Mouse (Mus musculus) forebrain, embryonic 10.5 days (tissue): ENCODE results near the gene Pawr. TPM values are rescaled to one million over a fixed set of nuclear protein-coding genes. Genes with fewer than 3 reads are reported as not detected.

Experiments used
- DNase-seq: peaks from one replicate; pipeline ENCODE4 v3.0.0-alpha.2; 2017; ENCODE audit warnings: low spot score; ENCODE audit errors: extremely low spot score
- H3K27ac ChIP-seq: fragments of 300-500 bp; sonication (generic); 2 replicates; pipeline ENCODE4 v1.5.1; 2016; ENCODE audit warnings: mild to moderate bottlenecking
- H3K27me3 ChIP-seq: fragments of 300-500 bp; sonication (generic); 2 replicates; pipeline ENCODE4 v1.6.1; 2016; ENCODE audit warnings: mild to moderate bottlenecking; ENCODE audit not compliant: poor library complexity, severe bottlenecking
- H3K36me3 ChIP-seq: fragments of 300-500 bp; sonication (generic); replicated peaks from 2 replicates; pipeline ENCODE4 v1.6.1; 2016; ENCODE audit warnings: mild to moderate bottlenecking, moderate library complexity
- H3K4me1 ChIP-seq: fragments of 300-500 bp; sonication (generic); 2 replicates; pipeline ENCODE4 v1.6.1; 2016
- H3K4me3 ChIP-seq: fragments of 300-500 bp; sonication (generic); 2 replicates; pipeline ENCODE4 v1.5.1; 2016; ENCODE audit warnings: mild to moderate bottlenecking, moderate library complexity
- H3K9me3 ChIP-seq: fragments of 300-500 bp; sonication (generic); 2 replicates; pipeline ENCODE4 v1.6.1; 2016; ENCODE audit warnings: mild to moderate bottlenecking, moderate library complexity
- WGBS: fragments of 180-500 bp; shearing (Covaris S2); methylation state at CpG from one replicate; pipeline ENCODE4 v1.1.7; 2016; 5-methylcytosine and 5-hydroxymethylcytosine counted together
- polyA plus RNA-seq: library from polyadenylated mRNA; unstranded; fragments of >200 nt; fragmentation: Nextera tagmentation; extraction: Ambion mirVana; gene quantifications from 2 replicates; pipeline ENCODE4 v1.2.1, GENCODE M21; 2016

Pawr gene
- polyA plus RNA-seq, 1 experiment from 2014 or later: 12.7 TPM

- H3K9me3 ChIP-seq: no peaks in the 10 kb centered on the region
- H3K4me3 ChIP-seq: no peak overlapping the region
- H3K27me3 ChIP-seq: no peaks in the 10 kb centered on the region
- peaks cover 43% of the 10 kb centered on the region for H3K4me1 ChIP-seq
- peaks cover 33% of the 10 kb centered on the region for H3K36me3 ChIP-seq
- 53% methylated on average over 5 of the region's 5 CpGs for WGBS
- H3K27ac ChIP-seq: peak overlapping the region; percentile 53
- DNase-seq: no peak
Measured at GRCm38 (mm10) chr10:108385480-108385955, 53.6 kb downstream of the Pawr start.

- H3K4me3 ChIP-seq: no peak overlapping the region
- WGBS: 87% methylated on average over 8 of the region's 8 CpGs
- H3K9me3 ChIP-seq: no peaks in the 10 kb centered on the region
- H3K27me3 ChIP-seq: no peaks in the 10 kb centered on the region
- DNase-seq: no peak
- H3K36me3 ChIP-seq: peaks cover 25% of the 10 kb centered on the region
- H3K4me1 ChIP-seq: peaks cover 43% of the 10 kb centered on the region
- H3K27ac ChIP-seq: peak overlapping the region; percentile 17; the same call in 1 of the 2 replicates
Measured at GRCm38 (mm10) chr10:108388410-108388915, 56.5 kb downstream of the Pawr start.

GRCm38 (mm10) chr10:108389178-108389926, 57.4 kb downstream of the Pawr start:
- DNase-seq: no peak
- Histone ChIP-seq H3K27ac (peak overlapping the region; percentile 17), H3K36me3 (peaks cover 17% of the 10 kb centered on the region), H3K27me3 (no peaks in the 10 kb centered on the region), H3K9me3 (no peaks in the 10 kb centered on the region), H3K4me1 (peaks cover 40% of the 10 kb centered on the region), H3K4me3 (no peak overlapping the region)
- 47% methylated on average over 5 of the region's 5 CpGs for WGBS

- H3K27ac ChIP-seq: peak overlapping the region; percentile 17
- peak; percentile 30 for DNase-seq
- H3K36me3 ChIP-seq: peaks cover 11% of the 10 kb centered on the region
- no peaks in the 10 kb centered on the region for H3K9me3 ChIP-seq
- H3K4me3 ChIP-seq: no peak overlapping the region
- 18% methylated on average over 4 of the region's 4 CpGs for WGBS
- no peaks in the 10 kb centered on the region for H3K27me3 ChIP-seq
- H3K4me1 ChIP-seq: peaks cover 35% of the 10 kb centered on the region
Measured at GRCm38 (mm10) chr10:108389927-108390287, 58.0 kb downstream of the Pawr start.

GRCm38 (mm10) chr10:108391370-108391902, 59.5 kb downstream of the Pawr start:
- no peak overlapping the region for H3K27ac ChIP-seq
- no peaks in the 10 kb centered on the region for H3K9me3 ChIP-seq
- H3K36me3 ChIP-seq: peaks cover 15% of the 10 kb centered on the region
- no peaks in the 10 kb centered on the region for H3K27me3 ChIP-seq
- DNase-seq: no peak
- peaks cover 25% of the 10 kb centered on the region for H3K4me1 ChIP-seq
- WGBS: 93% methylated on average over 15 of the region's 15 CpGs
- no peak overlapping the region for H3K4me3 ChIP-seq

GRCm38 (mm10) chr10:108392151-108392550, 60.2 kb downstream of the Pawr start:
- H3K27me3 ChIP-seq: no peaks in the 10 kb centered on the region
- peaks cover 25% of the 10 kb centered on the region for H3K4me1 ChIP-seq
- no peaks in the 10 kb centered on the region for H3K9me3 ChIP-seq
- peaks cover 15% of the 10 kb centered on the region for H3K36me3 ChIP-seq
- WGBS: 97% methylated on average over 10 of the region's 10 CpGs
- no peak for DNase-seq
- H3K27ac ChIP-seq: no peak overlapping the region
- no peak overlapping the region for H3K4me3 ChIP-seq

GRCm38 (mm10) chr10:108394306-108394705, 62.4 kb downstream of the Pawr start:
- Histone ChIP-seq H3K36me3 (peaks cover 15% of the 10 kb centered on the region), H3K9me3 (no peaks in the 10 kb centered on the region), H3K27ac (no peak overlapping the region), H3K4me3 (no peak overlapping the region), H3K27me3 (no peaks in the 10 kb centered on the region), H3K4me1 (peaks cover 10% of the 10 kb centered on the region)
- no peak for DNase-seq
- WGBS: 86% methylated on average over 4 of the region's 4 CpGs

GRCm38 (mm10) chr10:108395229-108395628, 63.3 kb downstream of the Pawr start:
- H3K4me3 ChIP-seq: no peak overlapping the region
- no peaks in the 10 kb centered on the region for H3K27me3 ChIP-seq
- peaks cover under 1% of the 10 kb centered on the region; the same call in 1 of the 2 replicates for H3K4me1 ChIP-seq
- H3K36me3 ChIP-seq: peaks cover 15% of the 10 kb centered on the region
- 96% methylated on average over 12 of the region's 12 CpGs for WGBS
- H3K27ac ChIP-seq: no peak overlapping the region
- no peaks in the 10 kb centered on the region for H3K9me3 ChIP-seq
- no peak for DNase-seq

GRCm38 (mm10) chr10:108395647-108396046, 63.7 kb downstream of the Pawr start:
- no peak overlapping the region for H3K27ac ChIP-seq
- H3K4me3 ChIP-seq: no peak overlapping the region
- DNase-seq: no peak
- peaks cover 12% of the 10 kb centered on the region for H3K36me3 ChIP-seq
- H3K9me3 ChIP-seq: no peaks in the 10 kb centered on the region
- H3K4me1 ChIP-seq: no peaks in the 10 kb centered on the region
- H3K27me3 ChIP-seq: no peaks in the 10 kb centered on the region
- WGBS: 96% methylated on average over 14 of the region's 14 CpGs

GRCm38 (mm10) chr10:108402751-108403150, 70.8 kb downstream of the Pawr start:
- no peak overlapping the region for H3K27ac ChIP-seq
- no peaks in the 10 kb centered on the region for H3K27me3 ChIP-seq
- no peak for DNase-seq
- no peaks in the 10 kb centered on the region for H3K9me3 ChIP-seq
- H3K4me1 ChIP-seq: peaks cover 3% of the 10 kb centered on the region; the same call in 1 of the 2 replicates
- WGBS: 93% methylated on average over 4 of the region's 4 CpGs
- no peak overlapping the region for H3K4me3 ChIP-seq
- H3K36me3 ChIP-seq: no peaks in the 10 kb centered on the region; the same call in 1 of the 2 replicates

- no peak for DNase-seq
- H3K9me3 ChIP-seq: no peaks in the 10 kb centered on the region
- WGBS: 95% methylated on average over 4 of the region's 4 CpGs
- H3K4me1 ChIP-seq: peaks cover 8% of the 10 kb centered on the region
- H3K27me3 ChIP-seq: no peaks in the 10 kb centered on the region
- H3K4me3 ChIP-seq: no peak overlapping the region
- H3K27ac ChIP-seq: no peak overlapping the region
- no peaks in the 10 kb centered on the region; the same call in 1 of the 2 replicates for H3K36me3 ChIP-seq
Measured at GRCm38 (mm10) chr10:108403366-108403865, 71.5 kb downstream of the Pawr start.

GRCm38 (mm10) chr10:108404087-108404486, 72.2 kb downstream of the Pawr start:
- DNase-seq: no peak
- no peaks in the 10 kb centered on the region; the same call in 1 of the 2 replicates for H3K36me3 ChIP-seq
- H3K27ac ChIP-seq: no peak overlapping the region
- WGBS: 94% methylated on average over 9 of the region's 9 CpGs
- no peaks in the 10 kb centered on the region for H3K27me3 ChIP-seq
- H3K4me1 ChIP-seq: peaks cover 8% of the 10 kb centered on the region
- no peaks in the 10 kb centered on the region for H3K9me3 ChIP-seq
- H3K4me3 ChIP-seq: no peak overlapping the region

- no peak for DNase-seq
- Histone ChIP-seq H3K27me3 (no peaks in the 10 kb centered on the region), H3K36me3 (peaks cover 7% of the 10 kb centered on the region), H3K4me1 (peaks cover 8% of the 10 kb centered on the region), H3K4me3 (no peak overlapping the region), H3K9me3 (no peaks in the 10 kb centered on the region), H3K27ac (no peak overlapping the region)
- WGBS: 88% methylated on average over 8 of the region's 8 CpGs
Measured at GRCm38 (mm10) chr10:108405076-108405475, 73.2 kb downstream of the Pawr start.
